Mouse (Mus musculus) MN1 (cell line): ENCODE data around the gene Gp5.
"Not testable (repeated sequence)": the region's sequence is repeated elsewhere in the genome, so short reads cannot be mapped to it uniquely, and the experiment has no call there.

Experiments used
- DNase-seq: peaks from one replicate; pipeline ENCODE4 v3.0.0-alpha.2; 2016; ENCODE audit warnings: low spot score

The Gp5 gene

GRCm38 (mm10) chr16:30310647-30311046 lies at the start of gene Gp5:
Gene Gp5 (minus strand): TSS chr16:30310779.
- DNase-seq: no peak

- not testable (repeated sequence) for DNase-seq
These were observed 42.9 kb upstream of the Gp5 start for GRCm38 (mm10) chr16:30353489-30353888.

- peak; percentile 53 for DNase-seq
These were observed 3.7 kb upstream of the Gp5 start for GRCm38 (mm10) chr16:30314236-30314635.

GRCm38 (mm10) chr16:30310171-30310515 lies 436 bp downstream of the Gp5 start:
- DNase-seq: no peak

- DNase-seq: no peak
These were observed 996 bp downstream of the Gp5 start for GRCm38 (mm10) chr16:30309395-30310170.

GRCm38 (mm10) chr16:30308616-30309394 lies 1.8 kb downstream of the Gp5 start:
- DNase-seq: no peak

- DNase-seq: no peak
These were observed 2.5 kb downstream of the Gp5 start for GRCm38 (mm10) chr16:30307961-30308615.

GRCm38 (mm10) chr16:30307306-30307705 lies 3.3 kb downstream of the Gp5 start:
- no peak for DNase-seq

GRCm38 (mm10) chr16:30306102-30306501 lies 4.5 kb downstream of the Gp5 start:
- no peak for DNase-seq

GRCm38 (mm10) chr16:30304236-30304635 lies 6.3 kb downstream of the Gp5 start:
- DNase-seq: no peak

- no peak for DNase-seq
These were observed 7.2 kb downstream of the Gp5 start for GRCm38 (mm10) chr16:30303411-30303810.

GRCm38 (mm10) chr16:30302686-30303085 lies 7.9 kb downstream of the Gp5 start:
- no peak for DNase-seq

GRCm38 (mm10) chr16:30299711-30300277 lies 10.8 kb downstream of the Gp5 start:
- DNase-seq: no peak

- DNase-seq: no peak
These were observed 13.1 kb downstream of the Gp5 start for GRCm38 (mm10) chr16:30297450-30297849.

GRCm38 (mm10) chr16:30296601-30297275 lies 13.8 kb downstream of the Gp5 start:
- DNase-seq: no peak

- no peak for DNase-seq
These were observed 15.5 kb downstream of the Gp5 start for GRCm38 (mm10) chr16:30295106-30295505.

GRCm38 (mm10) chr16:30290436-30290835 lies 20.1 kb downstream of the Gp5 start:
- no peak for DNase-seq

- DNase-seq: no peak
These were observed 24.9 kb downstream of the Gp5 start for GRCm38 (mm10) chr16:30285701-30286100.

GRCm38 (mm10) chr16:30283743-30284337 lies 26.7 kb downstream of the Gp5 start:
- peak; percentile 59 for DNase-seq

GRCm38 (mm10) chr16:30282844-30283495 lies 27.6 kb downstream of the Gp5 start, which contains the start of gene Lrrc15:
Gene Lrrc15 (minus strand): TSS chr16:30283256.
- DNase-seq: peak; percentile 44
